Comparison of ENCODE assay signal across 1 mouse cellular context in the genomic region with DNA sequence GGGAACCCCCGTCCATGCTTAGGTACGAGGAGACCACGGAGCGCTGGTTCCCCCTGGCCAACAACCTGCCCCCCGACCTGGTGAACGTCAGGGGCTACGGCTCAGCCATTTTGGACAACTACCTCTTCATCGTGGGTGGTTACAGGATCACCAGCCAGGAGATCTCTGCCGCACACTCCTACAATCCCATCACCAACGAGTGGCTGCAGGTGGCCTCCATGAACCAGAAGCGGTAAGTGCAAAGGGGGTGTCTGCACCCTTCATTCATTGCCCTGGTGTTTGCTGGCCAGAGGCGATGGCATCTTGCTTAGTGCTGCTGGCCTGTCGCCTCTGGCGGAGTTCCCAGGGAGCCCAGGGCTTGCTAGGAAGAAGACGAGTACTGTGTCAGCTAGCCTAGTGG.
A peak's percentile ranks its signal among the peaks of the same experiment; 100 is the strongest.
TF ChIP-seq lines count a peak whose summit lies in the region.

No protein-coding gene starts in this region.

TF ChIP-seq in MEL, 35 proteins besides CTCF, POLR2A, EP300 and RAD21:
- no peak for TF ChIP-seq TCF12 (IDR thresholded peaks at IDR 0.05; ENCODE audit: low read depth, low read length)
- no peak for TF ChIP-seq NELFE (IDR thresholded peaks at IDR 0.05; ENCODE audit: low read depth, low read length)
- no peak for TF ChIP-seq USF1 (IDR thresholded peaks at IDR 0.05; ENCODE audit: low read depth, low read length)
- peak; percentile 10; the same call in 1 of the 2 replicates for TF ChIP-seq MYC (IDR thresholded peaks at IDR 0.05; ENCODE audit: low read depth, low read length)
